Mouse (Mus musculus) embryonic facial prominence, embryonic 13.5 days (tissue): ENCODE measurements around the gene Vmn1r208. TPM values are rescaled to one million over a fixed set of nuclear protein-coding genes. Genes with fewer than 3 reads are reported as not detected.
"Not testable (repeated sequence)": the region's sequence is repeated elsewhere in the genome, so short reads cannot be mapped to it uniquely, and the experiment has no call there.

Source experiments
- ATAC-seq: fragments of 200-750 bp; cut with Nextera tagmentation; 2 replicates; pipeline ENCODE4 v1.8.0; 2017; ENCODE audit warnings: low read depth; ENCODE audit not compliant: insufficient number of reproducible peaks, insufficient read depth, low FRiP score, low TSS enrichment
- H3K27ac ChIP-seq: fragments of 300-500 bp; sonication (generic); 2 replicates; pipeline ENCODE4 v1.5.1; 2015; ENCODE audit warnings: moderate library complexity, mild to moderate bottlenecking, inconsistent platforms
- H3K27me3 ChIP-seq: fragments of 300-500 bp; sonication (generic); 2 replicates; pipeline ENCODE4 v1.6.1; 2015; ENCODE audit warnings: mild to moderate bottlenecking, inconsistent platforms
- H3K36me3 ChIP-seq: fragments of 300-500 bp; sonication (generic); 2 replicates; pipeline ENCODE4 v1.6.1; 2015; ENCODE audit warnings: mild to moderate bottlenecking, inconsistent platforms
- H3K4me1 ChIP-seq: fragments of 300-500 bp; sonication (generic); 2 replicates; pipeline ENCODE4 v1.6.1; 2015; ENCODE audit warnings: inconsistent platforms
- H3K4me2 ChIP-seq: fragments of 300-500 bp; sonication (generic); 2 replicates; pipeline ENCODE4 v1.6.1; 2015; ENCODE audit warnings: moderate library complexity, mild to moderate bottlenecking, inconsistent platforms
- H3K4me3 ChIP-seq: fragments of 300-500 bp; sonication (generic); 2 replicates; pipeline ENCODE4 v1.5.1; 2015; ENCODE audit warnings: mild to moderate bottlenecking, inconsistent platforms
- H3K9ac ChIP-seq: fragments of 300-500 bp; sonication (generic); 2 replicates; pipeline ENCODE4 v1.6.1; 2015; ENCODE audit warnings: mild to moderate bottlenecking, inconsistent platforms
- H3K9me3 ChIP-seq: fragments of 300-500 bp; sonication (generic); 2 replicates; pipeline ENCODE4 v1.6.1; 2016; ENCODE audit warnings: inconsistent platforms
- WGBS: fragments of 180-500 bp; shearing (Covaris S2); methylation state at CpG from one replicate; pipeline ENCODE4 v1.1.7; 2015; ENCODE audit warnings: mixed read lengths; 5-methylcytosine and 5-hydroxymethylcytosine counted together
- polyA plus RNA-seq: library from polyadenylated mRNA; unstranded; fragments of >200 nt; fragmentation: Nextera tagmentation; extraction: Ambion mirVana; gene quantifications from 2 replicates; pipeline ENCODE4 v1.2.1, GENCODE M21; 2015

Vmn1r208 gene
- not detected in 2 replicates for polyA plus RNA-seq

GRCm38 (mm10) chr13:22777300-22777699 is at the start of gene Vmn1r208:
TSS of gene Vmn1r208 (minus strand) at chr13:22777400.
- H3K27me3 ChIP-seq, H3K4me3 ChIP-seq, H3K36me3 ChIP-seq, ATAC-seq, H3K9ac ChIP-seq, H3K27ac ChIP-seq, H3K4me2 ChIP-seq, H3K9me3 ChIP-seq, H3K4me1 ChIP-seq: not testable (repeated sequence)
- no CpG with 5 or more reads among the region's 7 CpGs for WGBS

- H3K9ac ChIP-seq, H3K27me3 ChIP-seq, ATAC-seq, H3K36me3 ChIP-seq, H3K27ac ChIP-seq, H3K4me3 ChIP-seq, H3K9me3 ChIP-seq, H3K4me1 ChIP-seq, H3K4me2 ChIP-seq: not testable (repeated sequence)
- 78% methylated on average over 1 of the region's 1 CpGs for WGBS
Observed at GRCm38 (mm10) chr13:22821601-22822000, 44.4 kb upstream of the Vmn1r208 start.

- not testable (repeated sequence) for H3K4me2 ChIP-seq, H3K27me3 ChIP-seq, H3K4me3 ChIP-seq, H3K9ac ChIP-seq, H3K9me3 ChIP-seq, ATAC-seq, H3K27ac ChIP-seq, H3K4me1 ChIP-seq, H3K36me3 ChIP-seq
Observed at GRCm38 (mm10) chr13:22809582-22809981, 32.4 kb upstream of the Vmn1r208 start, which contains the start of gene Vmn1r209. TSS of gene Vmn1r209 (minus strand) at chr13:22809682.

- not testable (repeated sequence) for H3K9ac ChIP-seq, H3K4me2 ChIP-seq, H3K4me1 ChIP-seq, H3K4me3 ChIP-seq, H3K36me3 ChIP-seq, H3K27ac ChIP-seq, H3K9me3 ChIP-seq, H3K27me3 ChIP-seq, ATAC-seq
- 72% methylated on average over 3 of the region's 3 CpGs for WGBS
Observed at GRCm38 (mm10) chr13:22788096-22788495, 10.9 kb upstream of the Vmn1r208 start.

GRCm38 (mm10) chr13:22784159-22784558 is 7.0 kb upstream of the Vmn1r208 start:
- not testable (repeated sequence) for ATAC-seq, H3K4me1 ChIP-seq

GRCm38 (mm10) chr13:22771592-22771991 is 5.6 kb downstream of the Vmn1r208 start:
- not testable (repeated sequence) for ATAC-seq, H3K27me3 ChIP-seq
- 60% methylated on average over 1 of the region's 2 CpGs for WGBS

More at GRCm38 (mm10) chr13:22784159-22784558, 7.0 kb upstream of the Vmn1r208 start:
- not testable (repeated sequence) for H3K4me2 ChIP-seq, H3K36me3 ChIP-seq, H3K9me3 ChIP-seq, H3K4me3 ChIP-seq, H3K9ac ChIP-seq, H3K27me3 ChIP-seq, H3K27ac ChIP-seq

GRCm38 (mm10) chr13:22747524-22747923 is 29.7 kb downstream of the Vmn1r208 start:
- Histone ChIP-seq H3K4me1 (no peaks in the 10 kb centered on the region), H3K36me3 (no peaks in the 10 kb centered on the region), H3K4me3 (no peak overlapping the region), H3K27ac (no peak overlapping the region), H3K27me3 (no peaks in the 10 kb centered on the region), H3K9me3 (no peaks in the 10 kb centered on the region), H3K9ac (no peak overlapping the region), H3K4me2 (no peak overlapping the region)
- no peak for ATAC-seq

More at GRCm38 (mm10) chr13:22771592-22771991, 5.6 kb downstream of the Vmn1r208 start:
- not testable (repeated sequence) for H3K4me2 ChIP-seq, H3K9ac ChIP-seq, H3K4me1 ChIP-seq, H3K36me3 ChIP-seq, H3K27ac ChIP-seq, H3K9me3 ChIP-seq, H3K4me3 ChIP-seq

GRCm38 (mm10) chr13:22729529-22729928 is 47.7 kb downstream of the Vmn1r208 start, which contains the start of gene Vmn1r207-ps:
TSS of gene Vmn1r207-ps (minus strand) at chr13:22729629.
- H3K9me3 ChIP-seq, H3K4me1 ChIP-seq, H3K27ac ChIP-seq, H3K36me3 ChIP-seq, H3K4me3 ChIP-seq, H3K9ac ChIP-seq, H3K4me2 ChIP-seq, H3K27me3 ChIP-seq, ATAC-seq: not testable (repeated sequence)

Other genes with a start within 250 kb of the Vmn1r208 start
- gene Vmn1r204, start 224.2 kb downstream of the Vmn1r208 start, polyA plus RNA-seq: not detected in 2 replicates
- gene Vmn1r205, start 184.4 kb downstream of the Vmn1r208 start, polyA plus RNA-seq: not detected in 2 replicates
- gene Vmn1r206, start 153.1 kb downstream of the Vmn1r208 start, polyA plus RNA-seq: not detected in 2 replicates
- gene Vmn1r207-ps, start 47.8 kb downstream of the Vmn1r208 start, polyA plus RNA-seq: not detected in 2 replicates
- not detected in 2 replicates for gene Vmn1r209, start 32.3 kb upstream of the Vmn1r208 start, polyA plus RNA-seq
- gene Vmn1r210, start 53.9 kb upstream of the Vmn1r208 start, polyA plus RNA-seq: not detected in 2 replicates
- gene Vmn1r211, start 80.2 kb upstream of the Vmn1r208 start, polyA plus RNA-seq: not detected in 2 replicates
- gene Vmn1r212, start 106.8 kb upstream of the Vmn1r208 start, polyA plus RNA-seq: not detected in 2 replicates
- gene Vmn1r213, start 230.3 kb upstream of the Vmn1r208 start, polyA plus RNA-seq: not detected in 2 replicates